Mouse (Mus musculus): Measurements from ENCODE around the gene Rai14. TPM values are rescaled to one million over a fixed set of nuclear protein-coding genes. Genes with fewer than 3 reads are reported as not detected.

Gene Rai14
- polyA plus RNA-seq, 3 experiments from 2014 or later: 0.56 to 6.8 (median 1.9) TPM

DNA sequence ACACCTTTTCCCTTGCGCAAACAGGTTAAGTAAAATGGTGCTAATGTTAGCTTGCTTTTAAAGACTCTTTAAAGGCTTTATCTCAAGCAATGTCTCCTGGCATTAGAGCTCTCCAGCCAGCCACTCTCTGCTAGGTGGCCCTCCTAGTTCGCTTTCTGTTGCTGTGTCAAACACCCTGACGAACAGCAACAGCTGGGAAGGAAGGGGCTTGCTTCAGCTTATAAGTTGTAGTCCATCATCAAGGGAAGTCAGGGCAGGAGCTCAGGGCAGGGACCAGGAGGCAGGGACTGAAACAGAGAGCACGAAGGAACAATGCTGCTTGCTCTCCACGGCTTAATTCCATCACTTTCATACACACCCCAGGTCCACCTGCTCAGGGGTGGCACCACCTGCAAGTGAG lies 68.1 kb downstream of the Rai14 start:
- no peak for ATAC-seq

DNA sequence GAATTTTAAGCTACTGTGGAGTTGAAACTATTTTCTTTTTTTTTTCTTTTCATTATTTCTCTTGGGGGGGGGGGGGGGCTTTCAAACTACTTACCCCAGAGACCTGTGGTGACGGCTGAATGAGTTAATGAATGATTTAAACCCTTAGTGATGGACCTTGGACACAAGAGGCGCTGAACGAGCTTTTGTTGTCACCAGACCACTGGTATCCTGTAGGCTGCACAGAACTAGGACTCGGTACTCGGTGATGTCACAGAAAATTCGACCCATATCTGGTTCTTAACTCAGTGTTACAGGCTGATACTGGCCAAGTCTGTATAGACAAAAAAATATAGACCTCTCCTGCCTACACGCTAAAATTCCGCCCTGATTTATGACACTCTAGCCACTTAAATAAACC lies 69.3 kb downstream of the Rai14 start:
- no peak for ATAC-seq

DNA sequence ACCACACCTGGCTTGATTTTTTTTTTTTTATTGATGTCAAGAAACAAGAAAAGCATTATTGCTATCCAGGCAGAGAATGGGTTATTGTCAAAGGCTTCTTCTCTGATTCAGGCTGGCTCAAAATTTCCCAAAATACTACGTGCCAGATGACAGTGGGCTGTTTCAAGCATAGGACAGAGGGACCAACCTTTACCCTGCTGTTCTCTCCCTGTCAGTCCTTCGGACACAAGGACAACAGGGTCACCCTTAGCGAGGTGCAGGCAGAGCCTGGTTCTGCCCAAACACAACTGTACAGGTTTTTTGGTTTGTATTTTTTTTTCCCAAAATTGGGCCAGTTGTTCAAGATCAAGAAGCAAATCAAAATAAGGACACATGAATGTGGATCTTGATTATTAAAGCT lies 70.6 kb downstream of the Rai14 start:
- no peak for ATAC-seq

DNA sequence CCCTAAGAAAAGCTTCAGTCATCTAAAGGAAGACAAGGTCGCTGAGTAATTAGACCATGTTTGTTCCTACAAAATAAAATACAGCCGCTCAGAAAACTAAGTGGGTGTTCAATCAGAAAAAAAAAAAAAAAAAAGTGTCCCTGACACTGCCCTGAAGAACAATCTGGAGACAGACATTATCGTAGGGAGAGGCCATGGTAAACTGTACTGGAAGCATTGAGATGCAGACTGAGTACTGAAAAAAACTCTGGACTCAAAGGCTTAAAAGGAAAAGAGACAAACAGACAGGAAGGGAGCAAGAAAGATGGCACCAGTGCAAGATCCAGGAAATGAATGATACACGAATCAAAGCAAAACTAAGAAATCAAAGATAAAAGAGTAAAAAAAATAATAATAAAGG lies 71.2 kb downstream of the Rai14 start:
- no peak for ATAC-seq

DNA sequence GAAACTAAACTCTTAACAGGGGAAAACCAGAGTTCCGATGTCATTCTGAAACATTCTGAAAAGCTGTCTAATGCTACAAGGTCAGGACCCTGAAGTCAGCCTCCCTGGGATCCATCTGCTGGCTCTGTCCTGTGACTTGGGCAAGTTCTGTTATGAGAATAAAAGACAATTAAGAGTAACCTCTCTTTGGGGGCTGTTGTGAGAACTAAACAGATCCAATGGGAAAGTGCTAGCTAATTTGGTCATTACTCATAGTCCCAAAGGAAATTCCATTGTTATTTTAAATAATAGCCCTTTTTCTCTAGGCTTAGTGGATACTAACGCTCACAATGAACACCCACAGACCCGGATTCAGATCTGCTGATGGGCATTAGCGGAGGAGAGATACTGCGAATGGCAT lies 72.0 kb downstream of the Rai14 start:
- no peak for ATAC-seq

DNA sequence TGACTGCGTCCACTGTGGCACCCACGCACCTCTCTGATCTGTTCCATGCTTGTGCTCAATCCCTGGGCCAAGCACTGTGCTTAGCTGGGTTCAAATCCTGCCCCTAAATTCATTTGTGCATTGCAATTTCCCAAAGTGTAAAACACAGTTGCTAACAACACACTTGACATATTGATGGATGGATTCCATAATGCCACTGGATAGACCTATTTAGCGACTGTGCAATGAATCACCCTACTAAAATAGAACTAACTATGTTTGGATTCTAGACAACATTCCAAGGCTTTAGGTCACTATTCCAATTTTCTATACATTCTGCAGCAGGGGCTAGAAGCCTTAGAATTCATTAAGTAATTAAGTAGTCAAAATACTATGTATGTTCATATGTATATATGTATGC lies 73.7 kb downstream of the Rai14 start:
- ATAC-seq: no peak

DNA sequence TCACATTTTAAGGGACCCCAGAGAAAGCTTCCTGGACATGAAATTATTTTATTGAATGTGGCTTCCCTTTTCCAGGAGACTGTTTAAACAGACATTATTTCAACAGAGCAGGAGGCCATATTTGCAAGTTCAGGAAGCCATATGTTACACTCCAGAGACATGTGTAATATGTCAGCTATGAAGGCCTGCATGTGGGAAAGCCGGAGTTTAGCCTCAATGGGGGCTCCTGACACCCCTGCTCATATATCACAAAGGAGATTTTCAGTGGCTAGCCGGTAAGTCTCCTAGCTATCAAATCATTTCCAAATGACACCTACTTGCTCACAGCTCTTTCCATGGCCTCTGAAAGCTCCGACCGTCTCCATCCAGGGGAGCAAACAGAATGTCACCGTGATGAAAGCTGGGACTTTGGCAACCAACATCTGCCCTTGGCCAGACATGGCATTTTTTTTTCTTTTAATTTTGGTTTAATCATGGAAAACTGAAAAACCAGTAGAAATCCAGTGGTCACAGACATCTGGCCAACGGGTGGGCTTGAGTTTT lies 77.1 kb downstream of the Rai14 start:
- ATAC-seq: no peak

DNA sequence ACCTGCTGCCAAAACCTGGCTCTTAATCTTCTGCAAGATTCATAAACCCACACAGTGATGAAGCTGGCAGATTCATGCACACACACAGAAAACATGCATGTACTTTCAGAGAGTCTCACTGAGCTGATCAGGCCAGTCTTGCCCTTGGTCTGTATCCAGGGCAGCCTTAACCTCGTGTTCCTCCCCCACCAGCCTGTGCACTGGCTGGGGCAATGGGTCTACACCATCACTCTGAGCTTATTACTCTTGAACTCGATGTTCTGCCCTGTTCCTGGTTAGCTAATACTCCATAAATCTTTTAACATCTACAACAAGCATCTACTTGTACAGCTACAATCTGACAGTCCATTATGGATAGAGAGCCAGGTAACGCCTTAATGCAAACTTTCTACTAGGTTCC lies 77.6 kb downstream of the Rai14 start:
- ATAC-seq: no peak

DNA sequence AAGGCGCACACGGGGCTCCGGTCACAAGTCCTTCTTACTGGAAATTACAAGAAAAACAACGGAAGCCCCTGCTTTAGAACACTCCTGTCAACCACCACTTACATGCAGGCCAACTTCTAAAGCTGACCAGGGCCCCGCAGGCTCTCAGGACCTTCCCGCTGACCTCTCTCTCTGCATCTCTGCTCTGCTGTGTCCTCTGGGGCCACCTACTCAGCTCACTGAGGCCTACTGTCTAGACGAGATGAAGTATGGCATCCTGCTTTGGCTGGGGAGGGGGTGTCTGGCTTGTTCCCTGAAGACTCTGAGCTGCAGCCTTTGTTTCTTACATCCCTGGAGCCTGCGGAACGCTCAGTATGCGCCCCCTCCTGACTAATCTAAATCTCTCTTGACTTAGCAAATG lies 79.3 kb downstream of the Rai14 start:
- no peak for ATAC-seq

DNA sequence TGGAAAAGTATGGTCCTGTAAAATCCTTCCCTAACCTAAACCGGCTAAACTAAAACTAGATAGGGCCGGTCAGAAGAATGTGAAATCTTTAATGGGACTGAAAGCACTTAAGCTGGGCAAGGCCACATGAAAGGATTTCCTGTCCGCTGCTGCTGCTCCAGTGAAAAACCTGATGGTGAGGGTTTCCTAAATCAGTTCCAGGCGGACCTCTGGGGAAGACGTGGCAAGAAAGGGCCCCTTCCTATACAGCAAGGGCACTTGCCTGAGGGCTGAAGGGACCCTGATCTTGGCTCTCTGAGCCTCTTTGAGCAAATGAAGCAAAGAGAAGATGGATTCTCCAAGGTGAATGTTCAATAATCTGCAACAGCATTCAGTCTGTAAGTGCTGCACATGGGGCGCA lies 80.2 kb downstream of the Rai14 start:
- no peak for ATAC-seq

DNA sequence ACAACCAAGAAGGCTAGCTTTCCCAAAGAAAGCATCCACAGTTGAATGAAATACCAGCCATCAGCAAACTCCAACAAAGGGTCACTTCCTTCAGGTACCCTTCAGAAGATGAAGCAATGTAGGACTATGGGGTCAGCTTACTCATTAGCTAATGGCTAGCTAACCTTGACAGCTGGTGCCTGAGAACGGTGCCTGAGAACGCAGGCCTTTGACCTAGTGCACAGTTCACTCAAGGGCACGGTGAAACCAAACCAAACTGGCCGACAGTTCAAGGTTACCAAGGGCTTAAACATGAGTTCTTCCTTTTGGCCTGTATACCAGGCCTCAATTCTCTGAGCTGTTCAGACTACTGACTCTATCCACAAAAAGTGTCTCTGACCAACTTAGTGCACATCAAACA lies 81.0 kb downstream of the Rai14 start:
- ATAC-seq: no peak

DNA sequence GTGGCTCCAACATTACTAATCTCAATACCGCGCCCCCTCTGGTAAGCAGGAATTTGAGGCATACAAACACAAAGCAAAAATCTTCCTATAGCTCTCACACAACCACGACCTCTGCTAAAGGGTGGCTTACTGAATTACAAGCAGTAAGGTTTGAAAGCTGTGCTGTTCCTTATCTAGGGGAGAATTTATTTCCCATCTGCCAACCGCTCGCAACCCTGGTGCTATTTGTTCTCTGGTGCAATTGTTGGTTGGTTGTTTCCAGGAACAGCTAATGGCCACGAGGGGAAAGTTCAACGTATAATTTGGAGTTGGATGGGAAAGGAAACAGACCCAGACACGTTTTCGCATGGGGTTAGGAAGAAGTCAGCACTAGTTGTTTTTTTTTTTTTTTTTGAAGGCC lies 81.8 kb downstream of the Rai14 start:
- no peak for ATAC-seq

DNA sequence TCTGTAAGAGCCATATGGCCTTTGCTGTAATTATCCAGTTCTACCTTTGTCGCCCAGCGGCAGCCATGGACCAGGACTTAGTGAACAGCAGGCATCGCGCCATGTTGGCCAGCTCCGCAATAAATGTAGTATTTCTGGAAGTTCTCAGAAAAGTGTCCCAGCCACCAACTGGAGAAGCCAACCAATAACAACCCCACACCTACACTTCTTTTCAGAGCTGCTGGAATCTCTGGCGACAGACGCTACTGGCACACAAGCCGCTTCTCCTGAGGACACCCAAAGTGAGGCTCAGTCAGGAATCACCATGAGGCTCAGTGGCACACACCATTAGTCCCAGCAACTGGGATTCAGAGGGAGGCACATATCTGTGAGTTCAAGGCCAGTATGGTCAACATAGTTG lies 82.4 kb downstream of the Rai14 start:
- no peak for ATAC-seq

DNA sequence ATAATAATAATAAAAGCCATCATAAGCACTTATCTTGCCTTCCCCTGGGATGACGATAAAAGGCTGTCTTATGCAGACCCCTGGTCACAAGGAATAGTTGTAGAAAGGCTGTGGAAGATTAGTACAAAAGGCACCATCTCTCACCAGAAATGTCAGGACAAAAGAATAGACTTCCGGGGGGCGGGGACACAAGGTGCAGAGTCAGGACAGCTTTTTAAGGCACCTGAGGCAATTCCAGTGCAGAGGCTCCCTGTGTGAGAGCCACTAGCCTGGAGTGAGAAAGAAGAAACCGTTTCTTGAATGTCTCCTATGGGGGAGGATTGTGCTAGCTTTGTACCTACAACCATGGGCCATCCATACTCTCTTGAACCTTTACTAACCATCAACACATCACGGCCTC lies 82.9 kb downstream of the Rai14 start:
- ATAC-seq: no peak

DNA sequence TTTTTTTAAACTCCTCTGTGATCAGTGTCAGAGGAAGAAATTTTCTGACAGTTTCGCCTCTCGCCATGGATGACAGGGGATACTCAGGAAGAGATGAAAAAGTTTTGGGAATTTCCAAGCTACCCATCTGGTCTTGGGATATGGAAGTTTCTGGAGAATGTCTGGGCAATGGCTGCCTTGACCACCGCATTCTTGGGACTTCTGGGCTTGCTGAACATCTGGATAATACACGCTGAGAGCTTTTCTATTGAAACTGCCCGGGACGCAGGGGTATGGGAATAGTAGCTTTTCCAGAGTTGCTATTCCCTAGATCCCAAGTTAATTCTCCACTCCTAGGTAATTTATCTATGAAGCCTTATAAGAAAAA lies 85.5 kb downstream of the Rai14 start:
- ATAC-seq: no peak

DNA sequence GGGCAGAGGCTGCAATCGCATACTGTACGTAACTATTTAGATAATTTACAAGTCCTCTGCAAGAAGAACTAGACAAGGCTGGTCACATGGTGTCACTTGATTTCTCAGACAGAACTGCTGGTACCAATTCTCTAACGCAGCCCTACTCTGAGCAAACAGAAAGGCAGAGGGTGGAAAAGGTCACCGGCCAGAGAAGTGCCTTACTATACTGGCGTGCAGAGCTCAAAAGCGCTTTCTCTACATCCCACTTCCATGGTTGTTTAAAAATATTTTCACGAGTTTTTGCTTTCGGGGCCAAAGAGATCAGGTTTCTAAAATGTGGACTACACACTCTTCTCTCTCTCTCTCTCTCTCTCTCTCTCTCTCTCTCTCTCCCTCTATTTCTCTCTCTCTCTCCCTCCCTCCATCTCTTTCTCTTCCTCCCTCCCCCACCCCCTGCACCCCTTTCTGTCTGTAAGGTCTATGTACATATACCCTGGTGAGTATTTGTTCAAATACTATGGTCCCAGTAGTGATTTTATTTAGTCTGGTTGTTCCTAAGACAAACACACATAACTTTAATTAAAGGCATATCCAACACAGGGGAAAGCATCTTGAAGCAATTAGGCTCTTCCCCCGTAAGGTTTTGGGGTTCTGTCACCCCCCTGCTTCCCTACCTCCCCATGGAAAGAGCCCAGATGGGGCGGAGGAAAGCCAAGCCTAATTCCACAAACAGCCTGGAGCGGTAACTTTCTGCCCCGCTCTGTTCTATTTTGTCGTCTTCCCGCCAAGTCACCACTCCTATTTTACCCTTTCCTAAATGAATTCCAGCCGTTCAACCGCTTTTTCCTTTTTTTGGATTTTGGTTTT lies 86.1 kb downstream of the Rai14 start:
- ATAC-seq: no peak

DNA sequence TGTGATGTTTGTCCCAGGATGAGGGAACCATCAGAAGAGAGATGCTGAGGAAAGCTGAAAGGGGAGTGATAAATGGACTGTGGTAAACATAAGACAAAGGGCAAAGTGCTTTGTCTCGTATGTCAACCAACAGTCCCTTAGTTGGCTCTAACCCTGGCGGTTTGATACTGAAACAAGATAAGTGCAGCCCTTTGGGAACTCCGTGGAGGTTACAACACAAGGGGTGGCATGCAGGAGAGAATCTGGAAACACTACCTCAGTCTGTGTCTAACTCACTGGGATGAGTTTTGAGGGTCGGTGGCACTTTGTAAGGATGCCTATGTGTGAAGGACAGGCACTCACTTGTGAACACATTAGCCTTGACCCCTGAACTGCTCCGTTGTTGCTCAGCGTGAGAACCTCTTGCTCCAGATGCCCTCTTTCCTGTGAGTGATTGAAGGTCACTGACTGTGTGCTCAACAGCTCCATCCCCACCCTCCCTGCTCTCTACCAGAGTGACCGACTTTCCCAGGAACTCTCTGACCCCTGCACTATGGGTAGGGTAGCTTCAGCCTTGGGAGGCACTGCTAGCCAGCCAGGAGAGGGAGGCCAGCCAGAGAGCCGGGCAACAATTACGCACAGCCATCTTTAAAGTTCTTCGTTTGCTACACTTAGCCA lies 90.7 kb downstream of the Rai14 start:
- no peak for ATAC-seq

DNA sequence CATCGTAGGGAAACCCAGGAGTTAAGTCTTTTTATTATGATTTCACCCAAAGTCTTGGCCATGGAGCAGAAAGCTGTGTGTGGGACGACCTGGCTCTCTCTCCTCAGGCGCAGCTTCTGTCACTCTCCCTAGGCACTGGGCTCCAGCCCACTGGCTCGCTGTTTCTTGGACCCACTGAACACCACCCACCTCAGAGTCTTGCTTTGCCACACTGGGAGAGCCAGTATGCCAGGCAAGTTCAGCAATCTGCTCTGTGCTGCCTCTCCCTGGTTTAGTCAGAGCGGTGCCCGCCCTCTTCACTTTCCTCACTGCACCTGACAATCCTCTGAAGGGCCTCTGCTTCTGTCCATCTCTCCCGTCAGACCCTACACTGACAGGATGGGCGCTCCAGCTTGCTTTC lies 93.2 kb downstream of the Rai14 start:
- ATAC-seq: no peak

DNA sequence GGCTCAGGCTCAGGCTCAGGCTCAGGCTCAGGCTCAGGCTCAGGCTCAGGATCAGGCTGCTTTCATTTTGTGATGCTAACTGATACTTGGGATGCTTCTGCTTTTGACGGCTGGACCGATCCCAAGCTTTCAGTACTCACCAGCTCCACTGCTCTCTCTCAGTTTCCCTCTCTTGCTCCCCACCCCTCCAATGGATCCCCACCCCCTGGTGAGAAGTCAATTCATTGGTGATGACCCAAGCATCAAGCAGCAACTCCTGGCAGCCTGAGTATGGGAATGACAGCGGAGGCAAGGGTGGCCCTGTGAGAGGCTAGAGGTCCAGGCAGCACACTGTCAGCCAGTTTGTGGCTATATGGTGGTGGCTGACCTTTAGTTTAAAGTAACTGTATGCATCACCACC lies 94.7 kb downstream of the Rai14 start:
- ATAC-seq: no peak

DNA sequence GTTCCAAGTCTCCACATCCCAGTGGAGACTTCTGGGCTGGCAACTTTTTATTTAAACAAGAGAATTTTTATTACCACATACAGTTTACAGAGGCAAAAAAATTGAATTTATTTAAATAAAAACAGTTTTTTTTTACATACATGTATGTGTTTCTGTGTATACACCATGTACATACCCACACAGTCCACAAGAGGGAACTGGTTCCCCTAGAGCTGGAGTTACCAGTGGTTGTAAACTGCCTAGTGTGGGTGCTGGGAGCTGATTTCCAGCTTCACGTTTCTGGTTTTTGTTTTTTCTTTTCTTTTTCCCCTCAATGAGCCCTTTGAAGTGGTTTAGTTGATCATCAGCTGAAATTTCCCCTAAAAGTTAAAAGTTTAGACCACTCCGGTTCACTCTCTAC lies 96.1 kb downstream of the Rai14 start:
- no peak for ATAC-seq

DNA sequence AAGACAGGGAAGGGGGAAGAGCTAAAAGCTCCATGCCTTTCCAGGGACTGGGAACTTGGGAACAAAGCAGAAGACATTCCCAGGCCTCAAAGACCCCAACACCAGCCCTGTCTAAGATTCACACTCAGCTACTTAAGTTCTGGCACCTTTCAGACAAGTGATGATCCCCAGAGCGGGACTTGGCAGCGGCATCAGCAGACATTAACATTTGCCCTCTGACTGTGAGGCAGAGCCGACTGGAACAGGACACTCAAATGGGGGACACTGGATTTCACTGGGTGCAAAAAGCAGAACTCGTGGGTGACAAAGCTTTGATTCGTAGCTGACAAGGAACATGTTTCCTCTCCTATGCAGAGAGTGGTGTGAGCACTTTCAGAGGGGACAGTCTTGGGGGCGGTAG lies 98.4 kb downstream of the Rai14 start:
- no peak for ATAC-seq

DNA sequence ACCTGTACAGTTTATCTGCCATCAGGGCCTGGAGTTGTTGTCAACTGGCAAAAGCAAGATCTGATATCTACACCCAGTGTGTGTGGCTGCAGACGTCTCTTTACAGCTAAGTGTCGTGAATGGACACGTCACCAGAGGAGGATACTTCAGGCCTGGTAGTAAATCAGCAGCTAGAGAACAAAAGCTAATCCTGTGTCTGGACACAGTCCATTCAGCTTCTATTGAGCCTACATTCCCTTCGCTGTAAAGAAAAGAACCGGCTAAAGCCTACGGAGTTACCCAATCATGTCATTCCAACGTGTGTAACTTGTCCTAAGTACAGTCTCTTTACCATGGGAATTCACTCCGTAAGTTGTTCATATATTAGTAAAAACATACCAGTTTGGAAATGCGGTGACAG lies 103.4 kb downstream of the Rai14 start:
- ATAC-seq: no peak

DNA sequence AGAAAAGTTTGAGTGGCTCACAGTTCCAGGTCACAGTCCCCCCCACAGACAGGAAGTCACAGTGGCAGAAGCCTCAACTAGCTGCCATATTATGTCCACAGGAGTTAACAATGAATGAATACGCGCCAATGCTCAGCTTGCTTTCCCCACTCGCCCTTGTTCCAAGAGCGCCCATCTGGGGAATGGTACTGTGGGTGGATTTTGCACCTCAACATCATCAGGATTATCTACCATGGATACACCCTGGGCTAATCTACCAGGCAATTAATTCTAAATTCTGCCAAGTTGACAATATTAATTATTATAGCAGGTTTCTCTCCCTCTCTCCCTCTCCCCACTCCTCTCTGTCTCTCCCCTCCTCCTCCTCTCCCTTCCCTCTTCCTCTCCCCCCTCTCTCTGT lies 105.3 kb downstream of the Rai14 start:
- ATAC-seq: no peak

DNA sequence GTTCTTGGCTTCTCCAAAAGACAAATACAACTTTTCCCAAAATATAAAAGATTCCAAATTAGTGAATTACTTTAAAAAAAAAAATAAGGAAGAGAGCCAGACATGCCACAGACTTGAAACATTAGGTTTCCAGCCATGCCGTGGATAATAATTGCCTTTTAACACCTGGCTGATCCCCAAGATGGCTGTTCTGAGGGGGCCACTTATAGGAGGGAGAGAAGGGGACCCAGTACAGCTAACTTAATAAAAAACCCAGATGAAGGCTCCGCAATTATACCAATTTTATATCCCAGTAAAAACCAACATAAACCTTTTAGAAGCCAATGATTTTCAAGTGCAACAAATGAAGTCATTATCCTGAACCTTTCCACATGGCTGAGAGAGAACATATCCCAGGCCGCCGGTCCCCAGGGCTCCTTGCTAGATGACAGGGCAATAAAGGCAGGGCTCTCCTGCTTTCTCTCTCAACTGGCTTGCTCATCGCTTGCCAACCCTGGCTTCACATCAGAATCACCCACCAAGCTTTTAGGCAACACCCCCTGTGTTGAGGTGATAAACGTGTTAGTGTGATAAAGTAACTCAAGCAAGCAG lies 105.8 kb downstream of the Rai14 start:
- no peak for ATAC-seq

Measured in inflammation-experienced regulatory T-cells, adult 6 months (primary cell).